Mouse (Mus musculus) B cell, adult 67 days (primary cell): ENCODE results near the gene C87499. TPM values are rescaled to one million over a fixed set of nuclear protein-coding genes. Genes with fewer than 3 reads are reported as not detected.

ENCODE experiments used
- total RNA-seq, 2 experiments: library from RNA; stranded (reverse); gene quantifications; 4 replicates each; pipeline ENCODE4 v1.2.4; 2023

The C87499 gene
- total RNA-seq: not detected

DNA sequence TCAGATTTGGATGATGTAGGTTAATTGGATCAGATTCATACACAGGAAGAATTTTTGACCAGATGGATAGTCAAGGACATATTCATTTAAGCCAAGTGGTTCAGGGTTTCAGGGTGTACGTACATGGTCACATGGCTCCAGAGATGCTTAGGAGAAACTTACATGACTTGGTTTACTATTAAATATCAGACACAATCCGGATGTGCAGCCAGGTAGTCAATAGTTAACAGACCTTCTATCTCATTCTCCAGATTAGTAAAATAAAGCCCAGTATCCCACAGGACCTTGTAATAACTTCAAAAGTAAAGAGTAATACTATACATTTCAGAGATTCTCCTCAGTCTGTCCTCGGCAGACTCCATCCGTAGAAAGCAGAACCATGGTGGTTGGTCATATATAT lies at the start of gene C87499:
Gene C87499 (minus strand): TSS at position 101 of the 400 bp plus-strand sequence.

DNA sequence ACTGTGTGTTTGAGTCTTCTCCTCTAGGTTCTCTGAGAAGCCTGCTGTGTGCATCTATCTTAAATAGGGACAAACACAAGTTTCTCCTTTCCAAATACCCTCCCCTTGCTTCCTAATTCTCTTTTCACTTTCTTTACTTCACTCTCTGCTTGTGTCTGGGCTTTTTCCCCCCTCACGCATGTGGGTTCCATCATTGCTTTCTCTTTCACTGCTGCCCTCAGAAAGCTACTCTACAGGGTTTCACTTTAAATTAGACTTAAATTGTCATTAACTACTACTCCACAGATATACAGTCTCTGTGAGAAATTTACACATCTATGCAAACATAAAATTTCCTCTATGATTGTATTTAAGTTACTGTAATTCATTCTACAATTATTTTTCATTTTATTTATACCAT lies 49.6 kb upstream of the C87499 start, which contains the start of gene Ifna2:
Gene Ifna2 (minus strand): TSS at position 101 of the 400 bp plus-strand sequence.

DNA sequence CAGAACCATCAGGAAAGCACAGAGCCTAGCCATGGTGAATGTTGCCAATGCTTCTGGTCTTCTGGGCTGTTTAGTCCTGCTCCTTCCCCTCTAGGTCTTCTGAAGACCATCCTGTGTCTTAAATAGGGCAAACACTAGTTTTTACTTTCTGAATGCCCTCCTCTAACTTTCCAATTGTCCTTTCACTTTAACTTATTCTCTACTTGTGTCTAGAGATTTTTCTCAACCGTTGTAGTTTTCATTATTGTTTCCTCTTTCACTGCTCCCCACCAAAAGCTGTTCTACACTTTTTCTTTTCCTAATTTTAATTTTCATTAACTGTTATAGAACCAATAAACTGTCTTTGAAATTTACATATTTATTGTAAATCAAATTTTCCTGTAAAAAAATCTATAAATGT lies 42.6 kb upstream of the C87499 start, which contains the start of gene Ifna16:
Gene Ifna16 (minus strand): TSS at position 101 of the 400 bp plus-strand sequence.

DNA sequence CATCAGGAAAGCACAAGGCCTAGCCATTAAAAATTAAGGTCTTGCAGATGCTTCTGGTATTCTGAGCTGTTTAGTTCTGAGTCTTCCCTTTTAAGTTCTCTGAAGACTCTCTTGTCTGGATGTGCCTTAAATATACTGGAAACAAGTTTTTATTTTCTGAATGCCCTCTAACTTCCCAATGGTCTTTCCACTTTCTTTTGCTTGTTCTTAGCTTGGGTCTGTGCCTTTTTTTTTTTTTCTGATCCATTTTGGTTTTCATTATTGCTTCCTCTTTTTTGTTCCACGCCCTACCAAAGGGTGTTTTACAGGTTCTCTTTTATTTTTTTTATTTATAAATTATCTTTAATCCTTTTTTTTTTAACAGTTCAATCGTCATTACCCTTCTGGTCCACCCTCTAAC lies 10.1 kb upstream of the C87499 start, which contains the start of gene Ifna13:
Gene Ifna13 (minus strand): TSS at position 101 of the 400 bp plus-strand sequence.

DNA sequence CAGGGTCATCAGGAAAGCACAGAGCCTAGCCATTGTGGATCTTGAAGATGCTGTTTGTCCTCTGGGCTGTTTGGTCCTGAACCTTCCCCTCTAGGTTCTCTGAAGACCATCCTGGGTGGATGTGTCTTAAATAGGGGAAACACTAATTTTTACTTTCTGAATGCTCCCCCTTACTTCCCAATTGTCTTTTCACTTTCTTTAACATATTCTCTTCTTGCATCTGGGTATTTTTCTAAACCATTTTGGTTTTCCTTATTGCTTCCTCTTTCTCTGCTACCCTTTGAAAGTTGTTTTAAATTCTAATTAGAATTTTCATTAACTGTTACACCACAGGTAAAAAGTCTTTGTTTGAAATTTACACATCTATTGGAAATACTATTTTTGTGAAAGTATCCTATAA lies 30.9 kb downstream of the C87499 start, which contains the start of gene Ifna12:
Gene Ifna12 (minus strand): TSS at position 101 of the 400 bp plus-strand sequence.

DNA sequence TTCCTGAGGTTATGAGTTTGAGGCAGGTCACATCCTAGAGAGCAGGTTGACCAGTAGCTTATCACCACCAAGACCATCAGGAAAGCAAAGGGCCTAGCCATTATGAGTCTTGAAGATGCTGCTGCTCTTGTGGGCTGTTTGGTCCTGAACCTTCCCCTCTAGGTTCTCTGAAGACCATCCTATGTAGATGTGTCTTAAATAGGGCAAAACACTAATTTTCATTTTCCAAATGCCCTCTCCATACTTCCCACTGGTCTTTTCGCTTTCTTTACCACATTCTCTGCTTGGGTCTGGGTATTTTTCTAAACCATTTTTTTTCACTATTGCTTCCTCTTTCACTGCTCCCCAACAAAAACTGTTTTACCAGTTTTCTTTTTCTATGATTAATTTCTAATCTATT lies 41.9 kb downstream of the C87499 start, which contains the start of gene Ifna9:
Gene Ifna9 (minus strand): TSS at position 101 of the 400 bp plus-strand sequence.

Other genes starting within 250 kb of the C87499 start
- gene Hacd4, start 195.5 kb downstream of the C87499 start, total RNA-seq: under 1 TPM in 1 of 2 experiments, not detected in 1; 0.23 TPM
- not detected for gene Ifnb1, start 111.6 kb downstream of the C87499 start, total RNA-seq
- not detected for gene Ifna15, start 76.2 kb downstream of the C87499 start, total RNA-seq
- gene Ifna14, start 62.6 kb downstream of the C87499 start, total RNA-seq: not detected
- gene Ifna9, start 42.0 kb downstream of the C87499 start, total RNA-seq: not detected
- gene Ifna12, start 31.0 kb downstream of the C87499 start, total RNA-seq: not detected
- gene Ifna13, start 10.0 kb upstream of the C87499 start, total RNA-seq: not detected
- gene Ifna16, start 42.5 kb upstream of the C87499 start, total RNA-seq: not detected
- gene Ifna2, start 49.5 kb upstream of the C87499 start, total RNA-seq: not detected
- not detected for gene Ifnab, start 56.9 kb upstream of the C87499 start, total RNA-seq
- not detected for gene Gm26566, start 87.4 kb upstream of the C87499 start, total RNA-seq
- gene Klhl9, start 88.1 kb upstream of the C87499 start, total RNA-seq: 10 to 100 TPM; 18.7 to 20.6 TPM
- not detected for gene Gm13271, start 120.5 kb upstream of the C87499 start, total RNA-seq
- gene Gm13283, start 125.7 kb upstream of the C87499 start, total RNA-seq: not detected
- gene Gm13290, start 139.4 kb upstream of the C87499 start, total RNA-seq: not detected
- gene Gm13289, start 142.5 kb upstream of the C87499 start, total RNA-seq: not detected
- gene Gm13272, start 145.4 kb upstream of the C87499 start, total RNA-seq: not detected
- gene Ifnz, start 147.7 kb upstream of the C87499 start, total RNA-seq: not detected
- gene Gm13276, start 151.3 kb upstream of the C87499 start, total RNA-seq: not detected
- gene Gm13277, start 154.2 kb upstream of the C87499 start, total RNA-seq: not detected
- not detected for gene Gm13278, start 157.1 kb upstream of the C87499 start, total RNA-seq
- gene Gm13275, start 160.1 kb upstream of the C87499 start, total RNA-seq: not detected
- gene Gm13279, start 163.0 kb upstream of the C87499 start, total RNA-seq: not detected
- not detected for gene Gm13285, start 165.3 kb upstream of the C87499 start, total RNA-seq
- not detected for gene Gm13287, start 168.8 kb upstream of the C87499 start, total RNA-seq
- not detected for gene Gm13288, start 171.1 kb upstream of the C87499 start, total RNA-seq
- gene Ifna7, start 181.8 kb upstream of the C87499 start, total RNA-seq: not detected
- not detected for gene Ifna11, start 185.5 kb upstream of the C87499 start, total RNA-seq
- gene Ifna6, start 193.0 kb upstream of the C87499 start, total RNA-seq: not detected
- not detected for gene Ifna5, start 201.1 kb upstream of the C87499 start, total RNA-seq
- gene Ifna4, start 207.4 kb upstream of the C87499 start, total RNA-seq: not detected
- not detected for gene Ifna1, start 215.7 kb upstream of the C87499 start, total RNA-seq
- not detected for gene Ifne, start 245.8 kb upstream of the C87499 start, total RNA-seq